Mouse (Mus musculus) CD4-positive, CD25-positive, alpha-beta regulatory T cell (primary cell): ENCODE measurements around the gene Tmem45a2. TPM values are rescaled to one million over a fixed set of nuclear protein-coding genes. Genes with fewer than 3 reads are reported as not detected.

ENCODE experiments used
- polyA plus RNA-seq: library from polyadenylated mRNA; unstranded; fragments of 100-300 nt; shearing (Covaris generic); gene quantifications from one replicate; pipeline ENCODE4 v1.2.1, GENCODE M21; 2017

Tmem45a2 gene
- not detected for polyA plus RNA-seq

DNA sequence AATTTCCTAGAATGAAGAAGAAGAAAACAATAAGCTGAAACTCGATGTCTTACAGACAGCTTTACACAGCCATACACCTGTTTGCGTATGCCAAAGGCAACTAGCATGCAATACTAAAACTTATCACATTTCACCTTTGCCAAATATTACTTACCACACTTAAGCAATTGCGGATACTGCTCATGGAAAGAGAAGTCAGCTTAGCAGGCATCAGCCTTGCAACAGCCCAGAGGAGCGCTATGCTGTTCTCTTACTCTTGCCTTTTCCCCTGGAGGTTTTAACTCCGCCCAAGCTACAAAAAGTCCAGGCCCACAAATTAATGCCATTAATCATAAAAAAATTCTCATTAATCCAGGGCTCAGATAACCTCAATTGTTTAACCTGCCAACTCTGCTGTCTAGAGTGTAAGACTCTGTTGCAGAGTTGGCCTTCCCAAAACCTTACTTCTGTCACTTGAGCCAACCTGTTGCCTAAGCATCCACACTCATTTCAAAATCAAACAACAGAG, at the start of gene Tmem45a2:
Gene Tmem45a2, minus strand, starts transcription at position 241 of the 508 bp plus-strand sequence.

Other genes with a start within 250 kb of the Tmem45a2 start
- not detected for gene Tmem45a, start 185.2 kb downstream of the Tmem45a2 start, polyA plus RNA-seq
- gene Lnp1, start 143.3 kb downstream of the Tmem45a2 start, polyA plus RNA-seq: not detected
- gene Tomm70a, start 50.3 kb upstream of the Tmem45a2 start, polyA plus RNA-seq: 56.9 TPM
- gene Nit2, start 96.0 kb upstream of the Tmem45a2 start, polyA plus RNA-seq: 35.1 TPM
- gene Tbc1d23, start 160.1 kb upstream of the Tmem45a2 start, polyA plus RNA-seq: 26.2 TPM
- not detected for gene Tmem30c, start 221.5 kb upstream of the Tmem45a2 start, polyA plus RNA-seq